Mouse (Mus musculus): ENCODE data around the gene Ccdc33.

Gene Ccdc33

GRCm38 (mm10) chr9:58129508-58129907 lies 10.9 kb upstream of the Ccdc33 start:
- no peak for DNase-seq (ENCODE audit: low spot score)

GRCm38 (mm10) chr9:58128926-58129413 lies 10.3 kb upstream of the Ccdc33 start:
- DNase-seq (ENCODE audit: low spot score), result no peak

- DNase-seq (ENCODE audit: low spot score), result no peak
These were observed 7.2 kb upstream of the Ccdc33 start for GRCm38 (mm10) chr9:58125811-58126210.

- no peak for DNase-seq (ENCODE audit: low spot score)
These were observed 6.5 kb upstream of the Ccdc33 start for GRCm38 (mm10) chr9:58125085-58125484.

GRCm38 (mm10) chr9:58116024-58116651 lies 2.5 kb downstream of the Ccdc33 start:
- DNase-seq (ENCODE audit: low spot score), result no peak

- no peak for DNase-seq (ENCODE audit: low spot score)
These were observed 3.2 kb downstream of the Ccdc33 start for GRCm38 (mm10) chr9:58115297-58115925.

- DNase-seq (ENCODE audit: low spot score), result no peak
These were observed 4.6 kb downstream of the Ccdc33 start for GRCm38 (mm10) chr9:58114019-58114418.

GRCm38 (mm10) chr9:58113279-58113884 lies 5.2 kb downstream of the Ccdc33 start:
- DNase-seq (ENCODE audit: low spot score), result no peak

- no peak for DNase-seq (ENCODE audit: low spot score)
These were observed 5.8 kb downstream of the Ccdc33 start for GRCm38 (mm10) chr9:58112866-58113278.

- DNase-seq (ENCODE audit: low spot score), result no peak
These were observed 6.3 kb downstream of the Ccdc33 start for GRCm38 (mm10) chr9:58112321-58112751.

GRCm38 (mm10) chr9:58111431-58111830 lies 7.2 kb downstream of the Ccdc33 start:
- no peak for DNase-seq (ENCODE audit: low spot score)

GRCm38 (mm10) chr9:58110787-58111186 lies 7.8 kb downstream of the Ccdc33 start:
- DNase-seq (ENCODE audit: low spot score), result no peak

- DNase-seq (ENCODE audit: low spot score), result no peak
These were observed 11.1 kb downstream of the Ccdc33 start for GRCm38 (mm10) chr9:58107494-58107893.

- no peak for DNase-seq (ENCODE audit: low spot score)
These were observed 12.9 kb downstream of the Ccdc33 start for GRCm38 (mm10) chr9:58105595-58106169.

GRCm38 (mm10) chr9:58103647-58104046 lies 15.0 kb downstream of the Ccdc33 start:
- DNase-seq (ENCODE audit: low spot score), result no peak

GRCm38 (mm10) chr9:58102013-58102412 lies 16.6 kb downstream of the Ccdc33 start:
- DNase-seq (ENCODE audit: low spot score), result no peak

- no peak for DNase-seq (ENCODE audit: low spot score)
These were observed 18.6 kb downstream of the Ccdc33 start for GRCm38 (mm10) chr9:58099836-58100565.

- no peak for DNase-seq (ENCODE audit: low spot score)
These were observed 21.9 kb downstream of the Ccdc33 start for GRCm38 (mm10) chr9:58096629-58097301.

GRCm38 (mm10) chr9:58095977-58096376 lies 22.6 kb downstream of the Ccdc33 start:
- DNase-seq (ENCODE audit: low spot score), result no peak

GRCm38 (mm10) chr9:58093776-58094175 lies 24.8 kb downstream of the Ccdc33 start:
- DNase-seq (ENCODE audit: low spot score), result no peak

GRCm38 (mm10) chr9:58092581-58093269 lies 25.9 kb downstream of the Ccdc33 start:
- DNase-seq (ENCODE audit: low spot score), result no peak

All from ovary, postnatal 10 days (tissue).